Mouse (Mus musculus): Measurements from ENCODE around the gene Rbfox3. TPM values are rescaled to one million over a fixed set of nuclear protein-coding genes. Genes with fewer than 3 reads are reported as not detected.

The Rbfox3 gene
- polyA plus RNA-seq, 1 experiment from 2014 or later = 0.06 TPM

- Histone ChIP-seq H3K9me3 (replicated peaks) (no peaks in the 10 kb centered on the region), H3K27ac (no peak overlapping the region), H3K4me2 (no peak overlapping the region), H3K27me3 (peaks cover 52% of the 10 kb centered on the region), H3K4me1 (replicated peaks) (no peaks in the 10 kb centered on the region), H3K36me3 (no peaks in the 10 kb centered on the region), H3K9ac (no peak overlapping the region), H3K4me3 (no peak overlapping the region)
- 83% methylated on average over 4 of the region's 4 CpGs for WGBS
- ATAC-seq (replicated peaks; ENCODE audit: insufficient number of reproducible peaks, insufficient read depth, low FRiP score, low read depth) = no peak
Measured at GRCm38 (mm10) chr11:118562847-118563246, 348.6 kb downstream of the Rbfox3 start.

DNA sequence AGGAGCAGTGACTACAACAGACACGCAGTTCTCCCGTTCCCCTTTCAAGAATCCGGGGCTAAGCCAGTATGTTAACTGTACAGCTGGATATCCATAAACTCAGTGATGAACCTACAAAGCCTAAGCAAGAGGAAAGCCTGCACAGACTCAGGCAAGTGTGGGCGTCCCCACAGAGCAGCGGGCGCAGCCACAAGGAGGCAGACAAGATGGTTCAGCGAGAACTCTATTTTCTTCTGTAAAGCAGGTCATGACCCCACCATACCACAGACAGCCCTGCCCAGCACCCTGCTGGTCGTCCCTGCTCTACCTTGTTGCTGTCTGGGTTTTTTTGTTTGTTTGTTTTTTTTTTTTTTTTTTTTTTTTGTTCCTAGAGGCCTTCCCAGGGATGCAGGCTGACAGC, 353.2 kb downstream of the Rbfox3 start:
- ATAC-seq (replicated peaks; ENCODE audit: insufficient number of reproducible peaks, insufficient read depth, low FRiP score, low read depth) = no peak
- Histone ChIP-seq H3K27me3 (peaks cover 39% of the 10 kb centered on the region), H3K4me3 (no peak overlapping the region), H3K9ac (no peak overlapping the region), H3K9me3 (replicated peaks) (no peaks in the 10 kb centered on the region), H3K36me3 (no peaks in the 10 kb centered on the region), H3K4me1 (replicated peaks) (no peaks in the 10 kb centered on the region), H3K27ac (no peak overlapping the region), H3K4me2 (no peak overlapping the region)
- WGBS = 62% methylated on average over 8 of the region's 8 CpGs

- no peaks in the 10 kb centered on the region for H3K9me3 ChIP-seq (replicated peaks)
- ATAC-seq (replicated peaks; ENCODE audit: insufficient number of reproducible peaks, insufficient read depth, low FRiP score, low read depth) = no peak
- WGBS = 47% methylated on average over 5 of the region's 5 CpGs
- no peaks in the 10 kb centered on the region for H3K4me1 ChIP-seq (replicated peaks)
- no peaks in the 10 kb centered on the region for H3K36me3 ChIP-seq
- no peak overlapping the region for H3K27ac ChIP-seq
- no peak overlapping the region for H3K4me3 ChIP-seq
- H3K4me2 ChIP-seq = no peak overlapping the region
- H3K27me3 ChIP-seq = peaks cover 51% of the 10 kb centered on the region
- no peak overlapping the region for H3K9ac ChIP-seq
Measured at GRCm38 (mm10) chr11:118555631-118556030, 355.8 kb downstream of the Rbfox3 start.

DNA sequence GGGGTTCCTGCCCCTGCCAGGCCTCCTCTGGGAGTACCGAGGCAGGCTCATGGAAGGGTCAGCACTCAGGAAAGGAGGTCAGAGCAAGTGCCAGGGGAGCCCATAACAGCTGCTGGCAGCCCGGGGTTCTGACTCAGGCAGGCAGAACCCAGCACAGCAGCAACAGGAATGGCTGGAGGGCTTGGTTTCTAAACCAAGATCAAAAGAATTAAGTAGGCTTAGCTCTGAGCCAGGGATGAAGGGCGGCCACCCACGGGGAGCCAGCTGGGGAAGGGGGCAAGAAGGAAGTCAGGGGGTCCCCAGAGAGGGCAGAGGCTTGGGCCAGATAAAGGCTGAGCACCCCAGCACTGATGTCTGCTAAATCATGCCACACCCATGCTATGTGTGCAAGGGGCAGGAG, 356.9 kb downstream of the Rbfox3 start:
- H3K4me1 ChIP-seq (replicated peaks) = no peaks in the 10 kb centered on the region
- H3K27ac ChIP-seq = no peak overlapping the region
- WGBS = 11% methylated on average over 4 of the region's 4 CpGs
- no peak overlapping the region for H3K4me3 ChIP-seq
- peaks cover 55% of the 10 kb centered on the region for H3K27me3 ChIP-seq
- no peak for ATAC-seq (replicated peaks; ENCODE audit: insufficient number of reproducible peaks, insufficient read depth, low FRiP score, low read depth)
- no peak overlapping the region for H3K4me2 ChIP-seq
- no peaks in the 10 kb centered on the region for H3K36me3 ChIP-seq
- H3K9me3 ChIP-seq (replicated peaks) = no peaks in the 10 kb centered on the region
- H3K9ac ChIP-seq = no peak overlapping the region

DNA sequence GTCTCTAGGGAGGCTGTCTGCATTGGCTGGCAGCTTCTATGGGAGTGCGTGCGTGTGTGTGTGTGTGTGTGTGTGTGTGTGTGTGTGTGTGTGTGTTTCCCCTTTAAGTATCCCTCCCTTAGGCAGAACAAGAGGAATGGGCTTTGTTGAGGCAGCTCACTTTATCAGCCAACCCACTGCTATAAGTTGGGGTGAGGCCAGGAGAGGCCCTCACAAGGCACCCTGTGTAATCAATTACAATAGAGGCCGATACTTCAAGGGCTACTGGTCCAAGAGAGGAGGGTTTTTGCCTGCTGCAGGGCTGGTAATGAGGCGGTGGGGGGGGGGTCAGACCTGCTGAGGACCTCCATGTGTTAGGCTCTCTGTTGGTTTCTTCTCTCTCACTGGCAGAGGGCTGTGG, 357.5 kb downstream of the Rbfox3 start:
- no peak for ATAC-seq (replicated peaks; ENCODE audit: insufficient number of reproducible peaks, insufficient read depth, low FRiP score, low read depth)
- Histone ChIP-seq H3K4me3 (no peak overlapping the region), H3K27ac (no peak overlapping the region), H3K9me3 (replicated peaks) (no peaks in the 10 kb centered on the region), H3K4me2 (no peak overlapping the region), H3K36me3 (no peaks in the 10 kb centered on the region), H3K27me3 (peaks cover 55% of the 10 kb centered on the region), H3K4me1 (replicated peaks) (no peaks in the 10 kb centered on the region), H3K9ac (no peak overlapping the region)
- WGBS = 37% methylated on average over 4 of the region's 4 CpGs

DNA sequence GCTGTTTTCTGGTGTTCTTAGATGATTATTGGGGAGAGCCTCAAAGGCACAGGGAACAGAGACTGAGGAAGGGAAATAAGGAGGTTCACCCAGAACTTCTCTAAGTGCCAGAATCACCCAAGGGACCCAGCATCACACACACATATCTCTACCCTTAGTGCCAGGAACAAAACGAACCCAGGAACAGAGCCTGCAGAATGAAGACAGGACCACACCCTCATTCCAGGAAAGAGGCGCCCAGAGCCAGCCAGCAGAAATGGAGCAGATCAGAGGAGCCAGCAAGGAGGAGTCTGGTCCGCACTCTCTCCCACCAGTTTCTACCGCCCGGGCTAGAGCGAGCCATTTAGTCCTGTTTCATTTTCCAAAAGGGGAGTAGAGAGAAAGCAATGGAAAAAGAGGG, 358.4 kb downstream of the Rbfox3 start:
- WGBS = 27% methylated on average over 6 of the region's 6 CpGs

DNA sequence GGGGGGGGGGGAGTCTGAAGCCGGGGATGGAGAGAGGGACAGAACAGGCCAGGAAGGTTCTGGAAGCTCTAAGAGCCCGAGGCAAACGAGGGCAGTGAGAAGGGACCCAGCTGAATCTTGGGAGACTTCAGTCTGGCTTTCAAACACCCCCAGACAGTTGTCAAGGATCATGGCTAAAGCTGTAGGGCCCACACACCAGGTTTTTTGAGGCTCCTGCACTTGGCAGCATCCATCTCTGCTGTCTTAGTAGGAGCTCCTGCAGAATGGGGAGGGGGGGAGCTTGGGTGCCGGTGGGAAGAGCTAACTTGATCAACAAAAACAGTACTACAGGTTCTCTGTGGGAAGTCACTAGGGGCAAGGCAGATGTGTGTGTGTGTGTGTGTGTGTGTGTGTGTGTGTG, 358.9 kb downstream of the Rbfox3 start:
- H3K27me3 ChIP-seq = peaks cover 61% of the 10 kb centered on the region
- H3K4me2 ChIP-seq = no peak overlapping the region
- H3K36me3 ChIP-seq = no peaks in the 10 kb centered on the region
- 44% methylated on average over 2 of the region's 4 CpGs for WGBS
- H3K27ac ChIP-seq = no peak overlapping the region
- no peak for ATAC-seq (replicated peaks; ENCODE audit: insufficient number of reproducible peaks, insufficient read depth, low FRiP score, low read depth)
- H3K4me1 ChIP-seq (replicated peaks) = no peaks in the 10 kb centered on the region
- H3K9me3 ChIP-seq (replicated peaks) = no peaks in the 10 kb centered on the region
- H3K4me3 ChIP-seq = no peak overlapping the region
- H3K9ac ChIP-seq = no peak overlapping the region

More for the DNA sequence above, 358.4 kb downstream of the Rbfox3 start:
- H3K27ac ChIP-seq = no peak overlapping the region
- H3K4me2 ChIP-seq = no peak overlapping the region
- ATAC-seq (replicated peaks; ENCODE audit: insufficient number of reproducible peaks, insufficient read depth, low FRiP score, low read depth) = no peak
- H3K27me3 ChIP-seq = peaks cover 61% of the 10 kb centered on the region
- H3K9ac ChIP-seq = no peak overlapping the region
- H3K9me3 ChIP-seq (replicated peaks) = no peaks in the 10 kb centered on the region
- no peaks in the 10 kb centered on the region for H3K36me3 ChIP-seq
- no peak overlapping the region for H3K4me3 ChIP-seq
- no peaks in the 10 kb centered on the region for H3K4me1 ChIP-seq (replicated peaks)

DNA sequence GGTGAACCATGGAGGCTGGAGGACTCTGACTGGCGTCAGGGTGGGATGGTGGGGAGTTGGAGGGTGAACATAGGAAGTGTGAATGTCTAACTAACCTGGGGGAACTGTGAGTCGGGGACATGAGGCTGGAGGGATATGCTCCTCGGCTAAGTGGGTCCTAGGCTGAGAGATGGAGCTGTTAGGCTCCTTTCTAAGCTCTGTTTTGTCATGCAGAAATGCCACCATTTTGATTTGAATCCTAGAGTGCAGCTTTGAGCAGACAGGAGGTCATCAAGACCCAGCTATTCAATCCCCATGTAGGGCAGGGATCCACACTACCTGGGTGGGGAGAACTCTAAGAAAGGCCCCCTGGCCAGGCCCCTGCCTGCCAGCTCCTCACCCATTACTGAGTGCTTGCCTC, 359.7 kb downstream of the Rbfox3 start:
- WGBS = 39% methylated on average over 3 of the region's 3 CpGs
- Histone ChIP-seq H3K27ac (no peak overlapping the region), H3K9ac (no peak overlapping the region), H3K4me2 (no peak overlapping the region), H3K4me1 (replicated peaks) (no peaks in the 10 kb centered on the region), H3K27me3 (peaks cover 61% of the 10 kb centered on the region), H3K36me3 (no peaks in the 10 kb centered on the region), H3K4me3 (no peak overlapping the region), H3K9me3 (replicated peaks) (no peaks in the 10 kb centered on the region)
- ATAC-seq (replicated peaks; ENCODE audit: insufficient number of reproducible peaks, insufficient read depth, low FRiP score, low read depth) = no peak

- Histone ChIP-seq H3K36me3 (no peaks in the 10 kb centered on the region), H3K27me3 (peaks cover 57% of the 10 kb centered on the region), H3K9ac (no peak overlapping the region), H3K4me3 (no peak overlapping the region), H3K4me1 (replicated peaks) (no peaks in the 10 kb centered on the region), H3K9me3 (replicated peaks) (no peaks in the 10 kb centered on the region), H3K4me2 (no peak overlapping the region), H3K27ac (no peak overlapping the region)
- ATAC-seq (replicated peaks; ENCODE audit: insufficient number of reproducible peaks, insufficient read depth, low FRiP score, low read depth) = no peak
- 35% methylated on average over 17 of the region's 17 CpGs for WGBS
Measured at GRCm38 (mm10) chr11:118550773-118551520, 360.4 kb downstream of the Rbfox3 start.

GRCm38 (mm10) chr11:118548242-118548641, 363.2 kb downstream of the Rbfox3 start:
- WGBS = 72% methylated on average over 9 of the region's 9 CpGs

DNA sequence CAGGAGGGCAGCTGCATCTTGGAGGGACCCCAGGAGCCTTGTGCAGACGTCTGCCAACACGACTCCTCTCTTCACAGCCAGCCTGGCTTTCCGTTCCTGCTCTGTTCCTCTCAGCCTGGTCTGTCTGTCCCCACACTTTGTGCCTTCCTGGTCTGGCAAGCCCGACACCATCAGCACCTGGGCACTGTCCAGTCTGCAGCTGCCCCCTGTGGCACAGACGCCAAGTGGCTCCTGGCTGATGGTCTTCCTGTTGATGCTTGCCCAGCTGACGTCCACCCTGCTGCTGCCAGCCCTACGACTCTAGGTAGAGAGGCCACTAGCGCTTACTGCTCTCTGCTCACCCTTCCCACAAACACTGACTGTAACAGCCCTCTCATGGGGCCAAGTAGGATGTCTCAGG, 365.1 kb downstream of the Rbfox3 start:
- Histone ChIP-seq H3K36me3 (no peaks in the 10 kb centered on the region), H3K9ac (no peak overlapping the region), H3K9me3 (replicated peaks) (no peaks in the 10 kb centered on the region), H3K27ac (no peak overlapping the region), H3K27me3 (peaks cover 45% of the 10 kb centered on the region), H3K4me3 (no peak overlapping the region), H3K4me1 (replicated peaks) (no peaks in the 10 kb centered on the region), H3K4me2 (no peak overlapping the region)
- 78% methylated on average over 8 of the region's 8 CpGs for WGBS
- no peak for ATAC-seq (replicated peaks; ENCODE audit: insufficient number of reproducible peaks, insufficient read depth, low FRiP score, low read depth)

More at GRCm38 (mm10) chr11:118548242-118548641, 363.2 kb downstream of the Rbfox3 start:
- no peaks in the 10 kb centered on the region for H3K36me3 ChIP-seq
- no peak overlapping the region for H3K27ac ChIP-seq
- no peak for ATAC-seq (replicated peaks; ENCODE audit: insufficient number of reproducible peaks, insufficient read depth, low FRiP score, low read depth)
- H3K9me3 ChIP-seq (replicated peaks) = no peaks in the 10 kb centered on the region
- peaks cover 47% of the 10 kb centered on the region for H3K27me3 ChIP-seq
- H3K4me1 ChIP-seq (replicated peaks) = no peaks in the 10 kb centered on the region
- no peak overlapping the region for H3K4me3 ChIP-seq
- H3K9ac ChIP-seq = no peak overlapping the region
- no peak overlapping the region for H3K4me2 ChIP-seq

DNA sequence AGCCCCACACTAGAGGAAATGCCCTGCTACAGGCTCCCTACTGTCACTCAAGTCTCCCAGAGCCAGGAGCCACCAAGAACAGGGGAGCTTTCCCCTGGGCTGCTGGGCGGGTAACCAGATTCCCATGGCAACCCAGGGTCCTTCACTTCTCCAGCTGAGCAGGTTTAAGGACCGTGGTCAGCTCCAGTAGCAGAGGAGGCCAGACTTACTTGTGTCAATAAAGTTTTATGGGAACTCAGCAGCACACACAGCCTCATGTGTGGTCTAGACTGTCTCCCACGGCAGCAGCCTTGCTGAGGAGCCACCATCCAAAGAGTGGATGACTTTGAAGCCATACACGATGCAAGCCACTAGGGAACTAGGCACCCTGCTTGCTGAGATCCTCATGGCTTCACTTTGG, 365.7 kb downstream of the Rbfox3 start:
- Histone ChIP-seq H3K4me3 (no peak overlapping the region), H3K27me3 (peaks cover 46% of the 10 kb centered on the region), H3K9ac (no peak overlapping the region), H3K9me3 (replicated peaks) (no peaks in the 10 kb centered on the region), H3K27ac (no peak overlapping the region), H3K4me1 (replicated peaks) (no peaks in the 10 kb centered on the region), H3K36me3 (no peaks in the 10 kb centered on the region), H3K4me2 (no peak overlapping the region)
- no peak for ATAC-seq (replicated peaks; ENCODE audit: insufficient number of reproducible peaks, insufficient read depth, low FRiP score, low read depth)
- WGBS = 24% methylated on average over 4 of the region's 4 CpGs
